Mouse (Mus musculus) lung, adult 2 months (tissue): Measurements from ENCODE around the gene Tfap2c. TPM values are rescaled to one million over a fixed set of nuclear protein-coding genes. Genes with fewer than 3 reads are reported as not detected.

Source experiments
- DNase-seq: peaks from one replicate; pipeline ENCODE4 v3.0.0; 2022
- H3K4me1 ChIP-seq: fragments of 200-500 bp; 2 replicates; pipeline ENCODE4 v1.6.1; 2011; ENCODE audit warnings: low read length; ENCODE audit not compliant: control insufficient read depth, insufficient read depth
- H3K4me3 ChIP-seq: fragments of 200-500 bp; replicated peaks from 2 replicates; pipeline ENCODE3; 2011; ENCODE audit warnings: low read depth, mild to moderate bottlenecking, control low read depth, low read length; ENCODE audit errors: extremely low read depth
- CTCF ChIP-seq: fragments of 200-500 bp; IDR thresholded peaks from 2 replicates; pipeline ENCODE4 v1.5.1; 2011; ENCODE audit warnings: mild to moderate bottlenecking, low read length, control low read depth; ENCODE audit not compliant: insufficient read depth
- POLR2A ChIP-seq: fragments of 200-500 bp; IDR thresholded peaks from 2 replicates; pipeline ENCODE4 v1.6.1; 2011; ENCODE audit warnings: low read depth, mild to moderate bottlenecking, control low read depth, low read length, borderline replicate concordance; ENCODE audit errors: extremely low read depth
- WGBS: fragments of 180-500 bp; shearing (Covaris S2); methylation state at CpG from one replicate; pipeline ENCODE4 v1.1.7; 2018; 5-methylcytosine and 5-hydroxymethylcytosine counted together
- polyA plus RNA-seq: library from polyadenylated mRNA; depleted of rRNA; stranded (reverse); fragments of >200 nt; gene quantifications from 2 replicates; pipeline ENCODE4 v1.2.3, GENCODE M21; 2012

The Tfap2c gene
- polyA plus RNA-seq, 1 experiment: 0.58 TPM

DNA sequence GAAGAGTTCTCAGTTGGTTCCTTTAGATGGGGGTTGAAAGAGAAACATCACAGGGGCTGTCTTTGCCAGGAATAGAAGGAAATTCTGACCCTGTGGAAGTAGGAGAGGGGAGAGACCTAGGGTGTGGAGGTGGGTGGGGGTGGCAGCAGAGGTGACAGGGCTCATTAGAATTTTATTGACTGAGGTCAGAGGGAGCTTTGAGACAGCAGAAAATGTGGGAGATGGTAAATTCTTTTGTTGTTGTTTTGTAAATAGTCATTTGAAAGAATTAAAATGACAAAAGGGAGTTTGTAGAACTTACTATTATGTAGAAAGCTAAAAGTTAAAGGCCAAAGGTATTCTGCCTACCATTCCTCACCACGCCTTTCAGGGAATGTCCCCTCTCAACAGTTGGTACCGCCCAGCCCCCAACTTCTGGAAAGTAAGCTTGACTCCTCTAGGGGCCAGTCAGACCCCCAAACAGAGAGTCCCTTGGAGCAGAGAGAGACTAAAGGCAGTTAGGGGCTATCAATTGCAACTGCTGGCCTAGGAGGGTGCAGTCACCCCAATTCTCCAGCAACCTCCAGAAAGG, 27.9 kb downstream of the Tfap2c start:
- TF ChIP-seq CTCF: no peak
- no peak overlapping the region for H3K4me3 ChIP-seq
- no peak for DNase-seq
- no peaks in the 10 kb centered on the region for H3K4me1 ChIP-seq
- 63% methylated on average over 2 of the region's 2 CpGs for WGBS

DNA sequence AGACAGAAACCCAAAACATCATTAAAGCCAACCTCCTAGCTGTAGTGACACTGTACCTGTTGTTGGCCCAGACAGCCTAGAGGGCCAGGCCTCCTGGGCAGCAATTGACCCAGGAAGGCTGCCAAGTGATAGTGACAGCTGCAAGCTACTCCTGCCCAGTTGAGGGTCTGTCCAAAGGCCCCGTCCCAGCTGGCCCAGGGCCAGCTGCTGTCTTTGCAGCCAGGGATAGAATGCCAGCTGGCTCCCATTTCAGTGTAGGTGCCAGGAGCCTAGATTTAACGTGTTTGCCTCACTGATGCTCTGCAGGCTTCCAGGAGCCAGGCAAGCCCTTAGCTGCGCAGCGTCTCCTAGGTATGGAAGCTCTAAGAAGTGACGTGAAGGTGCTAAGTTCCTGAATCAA, 29.8 kb downstream of the Tfap2c start:
- no peak for DNase-seq
- TF ChIP-seq CTCF (no peak), POLR2A (no peak)
- WGBS: 50% methylated on average over 5 of the region's 5 CpGs

DNA sequence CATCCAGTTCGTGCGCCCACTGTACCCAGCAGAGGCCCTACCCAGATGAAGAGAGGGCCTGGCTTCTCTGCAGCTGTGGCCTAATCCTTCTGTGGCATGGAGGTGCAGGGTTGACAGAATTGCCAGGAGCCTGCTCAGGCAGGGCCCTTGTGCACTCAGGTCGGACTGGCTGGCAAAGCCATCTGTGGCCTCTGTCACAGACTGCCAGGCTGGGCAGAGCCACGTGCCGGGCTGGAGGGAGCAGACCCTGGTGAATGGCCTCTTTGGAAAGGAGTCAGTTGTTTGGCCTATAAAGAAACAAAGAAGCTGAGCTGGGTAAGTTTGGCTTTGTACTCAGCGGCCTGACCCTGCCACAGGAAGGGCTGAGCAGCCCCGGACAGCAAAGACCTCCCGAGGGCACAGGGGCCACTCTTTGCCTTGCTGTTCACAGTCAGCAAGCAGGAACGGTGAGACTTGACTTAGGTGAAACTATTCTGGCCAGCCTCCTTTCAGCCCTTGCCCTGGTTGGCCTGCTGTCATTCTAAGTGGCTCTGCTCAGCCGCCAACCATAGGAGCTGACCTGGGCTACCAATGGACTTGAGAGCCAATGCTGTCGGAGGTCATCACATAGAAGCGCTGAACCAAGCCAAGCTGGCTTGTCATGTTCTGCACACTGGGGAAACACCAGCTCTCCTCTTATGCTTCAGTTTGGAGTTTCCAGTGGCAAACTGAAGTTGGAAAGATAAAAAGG, 31.3 kb downstream of the Tfap2c start:
- TF ChIP-seq POLR2A (no peak), CTCF (no peak)
- no peak for DNase-seq
- H3K4me1 ChIP-seq: no peaks in the 10 kb centered on the region
- H3K4me3 ChIP-seq: no peak overlapping the region
- 78% methylated on average over 12 of the region's 12 CpGs for WGBS

More for the DNA sequence above, 29.8 kb downstream of the Tfap2c start:
- Histone ChIP-seq H3K4me3 (no peak overlapping the region), H3K4me1 (no peaks in the 10 kb centered on the region)

DNA sequence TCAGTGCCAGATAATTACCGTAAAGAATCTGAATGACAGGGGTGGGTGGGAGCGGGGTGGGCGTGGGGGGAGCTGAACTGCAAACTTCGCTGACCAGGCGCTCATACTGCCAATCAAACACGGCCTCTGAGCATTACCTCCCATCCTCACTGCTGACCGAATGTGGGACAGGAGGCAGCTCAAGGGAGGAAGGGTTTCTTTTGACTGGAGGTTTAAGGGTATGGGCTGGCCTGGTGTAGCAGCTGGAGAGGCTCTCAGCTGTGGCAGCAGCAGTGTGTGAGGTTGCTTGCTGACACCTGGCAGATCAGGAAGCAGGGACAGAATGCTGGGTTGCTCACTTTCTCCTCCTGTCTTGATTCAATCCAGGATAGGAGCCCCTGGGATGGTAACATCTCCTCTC, 33.9 kb downstream of the Tfap2c start:
- Histone ChIP-seq H3K4me1 (no peaks in the 10 kb centered on the region), H3K4me3 (no peak overlapping the region)
- DNase-seq: no peak
- WGBS: 35% methylated on average over 7 of the region's 7 CpGs
- no peak for TF ChIP-seq POLR2A
- no peak for TF ChIP-seq CTCF

DNA sequence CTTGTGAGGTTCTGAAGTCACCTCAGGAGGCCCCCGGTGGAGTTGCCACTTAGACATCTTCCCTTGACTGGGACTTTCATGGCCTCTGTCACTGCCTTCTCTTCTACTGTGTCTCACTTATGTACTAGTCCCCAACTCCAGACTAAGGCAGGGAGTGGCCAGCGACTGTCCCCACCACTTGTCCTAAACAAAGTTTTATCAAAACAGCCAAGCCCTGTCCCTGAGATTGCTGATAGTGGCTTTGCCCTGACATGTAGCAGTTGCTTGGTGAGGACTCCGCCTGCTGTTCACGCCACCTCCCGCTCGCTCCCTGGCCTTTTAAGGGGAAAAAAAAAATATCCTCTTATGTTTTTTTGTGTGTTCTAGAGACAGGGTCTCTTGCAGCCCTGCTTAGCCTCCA, 35.9 kb downstream of the Tfap2c start:
- Histone ChIP-seq H3K4me3 (no peak overlapping the region), H3K4me1 (no peaks in the 10 kb centered on the region)
- no peak for TF ChIP-seq CTCF
- no peak for TF ChIP-seq POLR2A
- WGBS: 67% methylated on average over 6 of the region's 6 CpGs
- no peak for DNase-seq

DNA sequence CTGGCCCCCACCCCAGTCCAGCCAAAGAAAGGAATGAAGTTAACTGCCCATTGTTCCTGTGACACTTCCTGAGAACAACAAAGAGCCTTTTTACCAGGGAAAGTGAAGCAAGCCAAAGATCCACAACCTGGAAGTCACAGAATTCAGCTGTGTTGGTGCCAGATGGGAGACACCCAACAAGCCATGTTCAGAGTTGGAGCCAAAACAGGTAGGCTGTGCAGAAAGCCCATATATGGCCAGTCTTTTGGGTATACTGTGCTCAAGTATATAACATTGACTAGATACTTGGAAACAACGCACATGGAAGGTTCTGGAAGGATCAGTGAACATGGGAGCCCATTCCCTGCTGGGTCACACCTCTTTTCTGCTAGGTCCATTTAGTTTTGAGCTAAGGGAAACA, 39.7 kb downstream of the Tfap2c start:
- DNase-seq: no peak

DNA sequence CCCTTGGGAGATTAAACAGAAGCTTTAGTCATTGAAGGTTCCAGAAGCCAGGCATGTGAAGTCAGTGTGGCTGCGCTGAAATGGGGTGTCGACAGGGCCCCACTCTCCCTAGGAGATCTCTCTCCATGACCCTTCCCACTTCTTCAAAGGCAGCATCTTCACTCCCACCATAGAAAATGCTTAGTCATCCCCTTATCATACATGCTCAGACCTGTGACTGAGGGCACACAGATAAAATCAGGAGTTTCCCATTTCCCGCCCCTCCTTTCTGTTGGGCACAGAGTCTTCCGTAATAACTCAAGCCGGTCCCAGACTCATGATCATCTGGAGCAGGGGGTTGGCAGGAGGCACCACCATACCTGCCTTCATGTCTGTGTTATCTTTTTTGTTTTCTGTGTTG, 41.4 kb downstream of the Tfap2c start:
- 60% methylated on average over 5 of the region's 5 CpGs for WGBS
- no peak for DNase-seq
- H3K4me3 ChIP-seq: no peak overlapping the region
- no peaks in the 10 kb centered on the region for H3K4me1 ChIP-seq
- no peak for TF ChIP-seq CTCF
- TF ChIP-seq POLR2A: no peak

More for the DNA sequence above, 39.7 kb downstream of the Tfap2c start:
- WGBS: 88% methylated on average over 1 of the region's 1 CpGs
- TF ChIP-seq CTCF (no peak), POLR2A (no peak)
- Histone ChIP-seq H3K4me1 (no peaks in the 10 kb centered on the region), H3K4me3 (no peak overlapping the region)

DNA sequence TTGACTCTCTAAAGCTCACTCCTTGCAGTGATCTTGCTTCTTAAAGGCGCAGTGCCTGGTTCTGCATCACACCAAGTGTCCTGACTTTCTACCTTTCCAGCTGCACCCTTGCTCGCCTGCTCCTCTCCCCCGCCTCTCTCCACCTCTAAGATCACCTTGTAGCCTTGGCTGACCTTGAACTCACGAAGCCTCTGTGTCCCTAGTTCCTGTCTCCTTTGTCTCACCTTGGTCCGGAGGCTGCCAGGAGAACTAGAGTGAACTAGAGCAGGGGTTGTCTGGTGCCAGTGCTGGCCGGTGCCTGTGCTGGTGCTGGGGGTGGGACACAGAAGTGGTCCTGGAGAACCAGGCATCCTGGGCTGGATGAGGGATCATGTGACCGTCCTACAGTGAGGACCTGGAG, 44.9 kb downstream of the Tfap2c start:
- no peak overlapping the region for H3K4me3 ChIP-seq
- WGBS: 70% methylated on average over 7 of the region's 7 CpGs
- DNase-seq: no peak
- no peaks in the 10 kb centered on the region for H3K4me1 ChIP-seq
- no peak for TF ChIP-seq POLR2A
- no peak for TF ChIP-seq CTCF

DNA sequence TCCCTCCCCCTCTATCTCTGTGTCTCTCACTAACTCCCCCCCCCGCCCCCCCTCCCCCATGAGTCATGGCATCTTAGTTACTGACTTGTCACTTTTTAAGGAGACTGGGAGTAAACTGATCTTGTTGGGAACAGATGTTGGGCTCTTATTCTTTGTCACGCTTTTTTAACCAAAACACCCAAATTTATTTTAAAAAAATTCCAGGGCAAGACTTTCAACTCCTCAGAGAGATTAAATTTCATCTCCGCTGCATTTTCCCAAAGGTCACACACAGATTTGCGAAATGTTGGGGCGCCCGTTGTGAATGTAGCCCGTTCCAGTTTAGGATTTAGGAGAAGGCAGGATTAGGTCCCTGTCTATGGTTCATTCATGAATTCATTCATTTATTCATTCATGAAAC, 47.7 kb downstream of the Tfap2c start:
- 69% methylated on average over 7 of the region's 7 CpGs for WGBS
- DNase-seq: no peak
- no peaks in the 10 kb centered on the region for H3K4me1 ChIP-seq
- H3K4me3 ChIP-seq: no peak overlapping the region
- TF ChIP-seq CTCF (no peak), POLR2A (no peak)

DNA sequence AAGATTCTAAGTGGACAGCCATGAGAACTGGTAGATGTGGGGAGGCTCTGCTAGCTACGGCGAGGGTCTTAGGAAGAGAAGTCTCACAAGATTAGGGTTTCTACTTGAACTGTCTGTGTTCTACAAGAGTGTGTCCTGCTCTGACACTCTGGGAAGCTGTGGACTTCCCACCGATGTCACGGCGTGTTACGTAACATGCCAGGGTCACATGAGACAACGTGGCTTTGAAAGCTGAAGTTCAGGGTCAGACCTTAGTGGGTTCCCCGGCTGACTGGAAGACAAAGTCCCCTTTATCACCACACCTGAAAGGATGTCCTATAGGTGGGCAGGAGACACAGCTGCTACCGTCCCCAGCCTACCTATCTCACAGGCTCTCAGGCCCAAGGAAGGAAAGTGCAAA, 48.5 kb downstream of the Tfap2c start:
- DNase-seq: no peak
- WGBS: 65% methylated on average over 9 of the region's 9 CpGs
- Histone ChIP-seq H3K4me1 (no peaks in the 10 kb centered on the region), H3K4me3 (no peak overlapping the region)
- TF ChIP-seq POLR2A: no peak
- no peak for TF ChIP-seq CTCF
